Mouse (Mus musculus) testis, adult 2 months (tissue): ENCODE measurements around the gene Trcg1.

ENCODE experiments used
- CTCF ChIP-seq: fragments of 200-500 bp; IDR thresholded peaks from 2 replicates; pipeline ENCODE4 v1.5.1; 2012; ENCODE audit warnings: low read depth, mild to moderate bottlenecking, inconsistent platforms, low read length, moderate library complexity; ENCODE audit not compliant: control insufficient read depth, insufficient read depth, insufficient replicate concordance
- POLR2A ChIP-seq: fragments of 200-500 bp; IDR thresholded peaks from 2 replicates; pipeline ENCODE4 v1.6.1; 2012; ENCODE audit warnings: low read depth, mild to moderate bottlenecking, inconsistent platforms, low read length, moderate library complexity; ENCODE audit not compliant: control insufficient read depth

DNA sequence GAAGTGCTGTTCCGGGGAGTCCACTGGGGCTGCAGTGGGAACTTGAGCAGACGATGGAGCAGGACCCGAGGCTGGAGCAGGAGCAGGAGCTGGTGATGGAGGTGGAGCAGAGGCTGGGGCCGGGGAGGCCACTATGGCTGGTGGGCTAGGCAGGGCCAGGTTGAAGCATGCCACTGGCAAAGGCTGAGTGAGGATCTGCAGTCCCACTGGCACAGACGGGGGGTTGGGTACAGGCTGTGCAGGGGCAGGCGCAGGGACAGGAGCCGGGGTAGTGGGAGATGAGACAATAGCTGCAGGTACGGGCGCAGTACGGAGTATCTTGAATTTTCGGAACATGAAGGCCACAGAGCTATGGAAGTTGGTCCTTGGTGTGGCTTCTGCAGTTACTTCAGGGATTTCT lies 20.5 kb downstream of the Trcg1 start:
- TF ChIP-seq CTCF (no peak), POLR2A (no peak)
